Mouse (Mus musculus) ovary, adult 18-20 months (tissue): ENCODE measurements around the gene Olfr284.
A peak's percentile ranks its signal among the peaks of the same experiment; 100 is the strongest.

Source experiments
- DNase-seq: peaks from one replicate; pipeline ENCODE4 v3.0.0; 2022; ENCODE audit warnings: low spot score, mixed read lengths

Olfr284 gene

DNA sequence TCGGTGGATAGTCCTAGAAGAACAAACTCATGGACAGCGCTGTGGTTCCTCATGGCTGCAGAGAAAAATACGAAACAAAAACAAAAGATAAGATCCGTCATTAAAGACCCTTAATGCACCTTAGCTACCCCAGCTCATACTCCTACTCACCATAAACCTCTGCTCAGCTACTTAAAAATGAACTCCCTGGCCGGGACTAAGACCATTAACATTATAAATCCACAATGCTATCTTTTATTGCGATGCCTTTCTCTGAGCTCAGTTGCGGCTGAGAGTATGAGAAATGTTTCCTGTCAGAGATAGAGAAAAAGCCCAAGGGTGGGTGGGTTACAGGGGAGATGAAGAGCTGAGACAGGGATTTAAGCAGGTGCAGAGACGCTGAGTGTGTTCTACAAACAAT is at the start of gene Olfr284:
Olfr284 (minus strand) TSS at position 101 of the 400 bp plus-strand sequence.
- DNase-seq = no peak

DNA sequence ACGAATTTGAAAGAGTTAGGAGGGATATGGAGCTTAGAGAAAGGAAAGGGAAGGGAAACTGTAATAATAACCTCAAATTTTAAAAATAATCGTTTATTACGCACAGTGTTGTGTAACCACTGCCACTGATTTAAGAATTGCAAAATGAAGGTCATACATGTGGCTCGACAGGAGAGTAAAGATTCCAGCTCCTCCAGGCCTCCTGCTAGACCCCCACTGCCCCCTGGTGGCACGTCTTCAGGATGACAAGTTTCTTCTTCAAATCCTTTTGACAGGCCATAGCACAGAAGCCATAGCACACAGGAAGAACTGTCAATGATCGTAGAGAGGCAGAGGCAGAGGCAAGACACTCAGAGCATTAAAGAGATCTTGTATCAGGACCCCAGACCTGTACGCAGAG is 49.0 kb upstream of the Olfr284 start:
- peak; percentile 65 for DNase-seq

DNA sequence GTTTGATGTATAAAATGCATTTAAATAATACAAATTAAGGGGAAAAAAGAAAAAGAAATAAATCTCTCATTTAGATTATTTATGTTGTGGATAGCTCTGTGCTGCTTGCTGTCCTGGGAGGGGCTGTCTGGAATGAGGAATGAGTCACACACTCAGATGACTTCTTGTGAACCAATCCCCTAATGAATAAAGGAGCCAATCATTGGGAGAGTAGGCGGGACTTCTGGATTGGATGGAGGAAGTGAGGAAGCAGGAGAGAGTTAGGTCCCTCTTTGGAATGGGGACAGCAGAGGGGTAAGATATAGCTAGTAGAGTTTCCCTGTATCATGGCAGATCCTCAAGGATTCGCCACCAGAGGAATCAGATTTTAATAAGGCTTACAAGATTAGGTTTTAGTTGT is 46.8 kb upstream of the Olfr284 start:
- DNase-seq = no peak

DNA sequence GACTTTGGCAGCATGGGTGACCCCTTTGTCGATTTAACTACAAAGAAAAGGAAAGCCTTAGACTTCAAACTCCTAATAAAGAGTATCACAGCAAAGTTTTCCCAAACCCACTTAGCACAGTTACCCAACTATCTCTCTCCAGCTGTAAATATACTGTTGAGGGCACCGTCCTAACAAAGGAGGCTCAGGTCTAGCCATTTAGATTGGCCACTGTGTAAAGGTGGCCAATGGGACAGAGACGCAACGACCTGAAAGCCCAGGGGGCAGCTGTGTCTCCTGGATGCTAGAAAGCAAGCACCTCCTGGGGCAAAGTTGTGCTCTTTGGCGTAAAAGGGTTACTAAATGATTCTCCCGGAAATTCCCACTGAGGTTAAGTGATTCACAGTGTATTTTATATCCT is 40.1 kb upstream of the Olfr284 start, which contains the start of gene Olfr283:
Olfr283 (minus strand) TSS at position 101 of the 400 bp plus-strand sequence.
- DNase-seq = no peak

DNA sequence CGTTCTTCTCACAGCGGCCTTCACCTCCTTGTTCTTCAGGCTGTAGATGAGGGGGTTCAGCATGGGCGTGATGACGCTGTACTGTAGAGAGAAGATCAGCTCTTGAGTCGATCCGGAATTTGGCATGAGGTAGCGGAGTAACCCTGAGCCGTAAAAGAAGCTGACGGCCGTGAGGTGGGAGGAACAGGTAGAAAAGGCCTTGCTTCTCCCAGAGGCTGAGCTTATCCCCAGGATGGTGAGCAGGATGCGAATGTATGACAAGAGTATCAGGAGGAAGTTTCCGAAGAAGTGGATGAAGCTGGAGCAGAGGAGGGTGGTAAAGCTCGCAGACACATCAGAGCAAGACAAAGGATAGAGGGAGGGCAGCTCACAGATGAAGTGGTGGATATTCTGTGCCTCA is 37.4 kb upstream of the Olfr284 start:
- no peak for DNase-seq

- no peak for DNase-seq
Observed at GRCm38 (mm10) chr15:98317177-98317724, 23.5 kb downstream of the Olfr284 start, which contains the start of gene Olfr285. Gene Olfr285 (minus strand): TSS chr15:98317353.

DNA sequence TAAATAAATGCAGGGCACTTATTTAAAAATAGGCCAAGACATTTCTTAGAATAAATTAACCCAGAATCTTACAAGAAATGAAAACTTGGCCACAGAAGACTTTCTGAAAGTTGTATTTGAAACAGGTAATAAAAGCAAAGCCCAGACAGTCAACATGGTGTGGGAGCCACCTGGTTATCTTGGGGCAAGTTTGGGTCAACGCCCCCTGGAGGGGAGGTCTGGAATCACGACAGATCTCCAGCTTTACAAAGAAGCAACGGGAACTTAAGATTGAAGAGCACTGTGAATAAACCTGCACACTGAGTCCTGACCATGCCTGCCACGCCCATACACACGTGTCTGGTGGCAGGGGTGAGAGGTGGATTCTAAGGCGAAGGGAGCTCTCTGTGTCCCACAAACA is 25.1 kb downstream of the Olfr284 start:
- no peak for DNase-seq

DNA sequence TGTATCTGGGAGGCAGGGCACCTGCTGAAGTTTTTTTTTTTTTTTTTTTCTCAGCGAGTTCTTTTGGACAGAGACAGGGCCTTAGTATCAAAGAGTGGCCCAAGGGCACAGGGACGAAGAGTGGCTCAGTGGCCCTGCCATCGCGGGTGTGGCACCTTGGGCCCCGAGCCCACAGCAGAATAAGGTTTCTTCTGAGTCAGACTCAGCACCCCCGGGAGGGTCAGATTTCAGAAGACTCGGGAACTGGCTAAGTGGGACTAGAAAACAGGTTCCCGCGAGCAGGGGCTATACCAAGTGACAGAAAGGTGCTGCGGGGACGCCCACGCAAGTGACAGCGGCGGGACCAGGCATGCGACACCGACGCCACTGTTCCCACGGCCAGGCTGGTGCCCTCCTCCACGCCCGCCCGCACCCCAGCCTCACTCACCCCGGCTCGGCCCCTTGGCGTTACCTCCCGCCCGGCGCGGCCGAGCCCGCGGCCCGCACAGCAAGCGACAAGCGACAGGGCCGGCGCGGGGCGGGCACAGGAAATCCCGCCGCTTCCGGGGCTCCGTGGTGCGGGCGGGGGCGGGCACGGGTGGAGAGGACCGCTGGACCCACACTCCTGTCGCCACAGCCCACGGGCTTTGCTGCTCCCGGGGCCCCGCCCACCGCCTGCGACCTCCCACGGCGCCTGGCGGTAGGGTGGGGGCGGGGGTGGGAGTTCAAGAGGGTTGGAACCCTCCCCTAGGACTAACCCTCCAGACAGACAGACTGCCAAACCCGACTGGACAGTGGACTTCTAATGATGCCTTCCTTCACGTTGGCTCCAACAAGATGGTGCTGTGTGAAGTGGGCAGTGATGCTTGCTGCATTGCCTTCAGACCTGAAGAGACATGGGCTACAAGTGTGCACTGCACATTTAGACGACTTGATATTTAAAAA is 44.9 kb downstream of the Olfr284 start, which contains the start of gene Zfp641:
Zfp641 (minus strand) TSS at position 534 of the 924 bp plus-strand sequence.
- DNase-seq = no peak

DNA sequence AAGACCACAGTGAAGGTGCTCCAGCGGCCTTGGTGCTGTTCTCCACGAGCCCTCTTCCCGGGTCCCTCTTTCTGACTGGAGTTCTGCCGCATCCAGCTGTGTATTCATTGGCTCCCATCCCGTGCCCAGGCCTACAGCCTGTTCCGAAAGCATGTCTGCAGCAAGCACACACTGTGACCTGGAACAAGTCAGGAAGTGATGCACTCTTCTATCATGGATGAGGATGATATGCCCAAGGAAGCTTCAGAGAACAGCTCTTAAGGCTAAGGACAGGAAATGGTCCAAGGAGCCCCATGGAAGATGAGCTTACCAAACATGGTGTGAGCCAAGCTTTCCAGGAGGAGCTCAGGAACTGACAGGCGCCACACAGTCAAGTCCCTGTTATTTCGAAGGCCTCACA is 47.1 kb downstream of the Olfr284 start:
- DNase-seq = no peak
